Mouse (Mus musculus) megakaryocyte, adult 5-6 weeks (primary cell): Measurements from ENCODE around the gene Hao2. TPM values are rescaled to one million over a fixed set of nuclear protein-coding genes. Genes with fewer than 3 reads are reported as not detected.

Experiments
- ATAC-seq: 2 replicates; pipeline ENCODE4 v1.8.0; 2016; ENCODE audit warnings: mild to moderate bottlenecking, inconsistent platforms; ENCODE audit not compliant: poor library complexity, severe bottlenecking
- total RNA-seq, 2 experiments: library from RNA; stranded (forward) in 1 of 2; stranded (reverse) in 1 of 2; fragments of 153-499, 151-499 nt in 1 of 2; fragments of 221-1000, 200-1000 nt in 1 of 2; gene quantifications; 2 replicates each; pipeline versions ENCODE4 v1.2.3 to v1.2.4; 2015 to 2017

The Hao2 gene
- total RNA-seq, 2 experiments from 2014 or later: not detected

DNA sequence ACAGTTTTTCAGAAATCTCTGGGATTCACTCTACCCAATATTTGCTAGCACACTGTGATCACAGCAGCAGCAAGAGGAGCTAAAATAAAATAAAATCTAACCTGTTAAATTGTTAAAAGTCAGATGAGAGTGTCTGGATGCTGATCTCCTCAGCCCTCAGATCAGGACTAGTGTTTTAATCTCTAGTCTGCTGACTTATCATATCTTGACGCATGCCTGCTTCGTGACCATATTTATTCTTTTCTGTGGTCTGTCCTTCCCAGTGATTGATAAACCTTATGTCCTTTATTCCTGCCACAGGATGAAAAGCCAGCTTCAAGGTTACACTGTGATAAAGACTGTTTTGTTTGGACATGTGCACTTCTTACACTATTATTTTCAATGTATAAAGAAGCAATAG, 35.0 kb downstream of the Hao2 start:
- no peak for ATAC-seq

DNA sequence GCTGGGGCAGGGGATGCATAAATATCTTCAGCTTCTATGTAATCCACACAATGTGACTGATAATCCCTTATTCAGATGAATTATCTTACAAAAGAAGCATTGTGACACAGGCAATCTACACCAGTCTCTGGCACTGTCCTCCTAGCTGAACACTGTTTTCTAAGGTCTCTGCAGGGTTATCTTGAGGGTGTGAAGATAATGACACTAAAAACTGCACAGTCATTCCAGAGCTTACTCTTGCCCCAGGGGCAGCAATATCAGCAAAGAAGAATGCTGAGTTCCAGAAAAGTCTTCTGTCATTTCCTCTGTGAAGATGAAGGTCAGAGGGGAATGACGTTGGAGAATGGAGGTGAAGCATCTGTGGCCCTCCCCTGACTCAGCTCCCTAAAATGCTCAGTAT, 36.1 kb downstream of the Hao2 start:
- ATAC-seq: no peak

DNA sequence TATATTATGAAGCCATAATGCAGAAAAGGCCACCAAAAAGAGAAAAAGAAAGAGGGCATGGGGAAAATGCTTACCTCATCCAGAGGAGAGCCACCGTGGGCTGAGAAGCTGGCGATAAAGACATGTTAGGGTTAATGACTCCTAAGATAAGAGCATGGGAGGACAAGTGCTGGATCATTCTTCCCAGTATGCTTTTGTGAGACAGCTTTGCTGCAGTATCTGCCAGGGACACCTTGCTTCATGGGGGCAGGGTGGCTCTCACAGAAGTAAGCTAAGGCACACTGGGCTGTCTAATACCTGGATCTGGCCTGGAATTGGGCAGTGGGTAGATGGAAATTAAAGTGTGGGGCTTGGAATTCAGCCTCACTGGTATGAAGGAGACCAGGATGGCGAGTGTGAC, 37.9 kb downstream of the Hao2 start:
- no peak for ATAC-seq

- ATAC-seq: no peak
Measured at GRCm38 (mm10) chr3:98853685-98854084, 39.4 kb downstream of the Hao2 start.

- ATAC-seq: no peak
Measured at GRCm38 (mm10) chr3:98853051-98853450, 40.0 kb downstream of the Hao2 start.

DNA sequence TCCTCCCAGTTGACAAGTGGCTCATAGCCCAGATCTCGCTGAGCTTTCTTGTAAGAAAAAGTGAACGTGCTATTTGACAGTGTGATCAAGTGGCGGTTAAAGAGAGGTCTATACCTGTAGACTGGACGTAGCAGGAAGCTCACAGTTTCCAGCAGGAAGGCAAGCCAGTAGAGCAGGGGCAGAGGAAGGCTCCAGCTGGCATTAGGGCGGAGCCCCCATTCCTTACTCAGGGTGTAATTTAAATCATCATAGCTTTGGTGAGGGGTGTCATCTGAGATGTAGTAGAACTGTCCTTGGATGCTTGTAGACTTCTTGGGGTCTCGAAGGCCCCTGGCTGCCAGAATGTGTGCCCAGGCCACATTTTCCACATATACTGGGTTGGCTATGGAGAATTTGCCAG, 40.4 kb downstream of the Hao2 start:
- ATAC-seq: no peak

- no peak for ATAC-seq
Measured at GRCm38 (mm10) chr3:98851853-98852252, 41.2 kb downstream of the Hao2 start.

- ATAC-seq: no peak
Measured at GRCm38 (mm10) chr3:98850262-98850661, 42.8 kb downstream of the Hao2 start.

- no peak for ATAC-seq
Measured at GRCm38 (mm10) chr3:98848898-98849297, 44.1 kb downstream of the Hao2 start.

Other genes with a start within 250 kb of the Hao2 start
- gene Hsd3b2, start 168.7 kb downstream of the Hao2 start, total RNA-seq (2015): not detected in 2 replicates
- gene Hsd3b2, start 168.7 kb downstream of the Hao2 start, total RNA-seq (2017): not detected in 2 replicates
- not detected in 2 replicates for gene Hsd3b3, start 130.1 kb downstream of the Hao2 start, total RNA-seq (2015)
- not detected in 2 replicates for gene Hsd3b3, start 130.1 kb downstream of the Hao2 start, total RNA-seq (2017)
- gene Hsd3b6, start 78.8 kb downstream of the Hao2 start, total RNA-seq (2015): not detected in 2 replicates
- gene Hsd3b6, start 78.8 kb downstream of the Hao2 start, total RNA-seq (2017): not detected in 2 replicates
- not detected in 2 replicates for gene Hsd3b1, start 33.4 kb downstream of the Hao2 start, total RNA-seq (2015)
- gene Hsd3b1, start 33.4 kb downstream of the Hao2 start, total RNA-seq (2017): not detected in 2 replicates
- 3.2 and 3.9 TPM in 2 replicates for gene Wars2, start 247.8 kb upstream of the Hao2 start, total RNA-seq (2015)
- gene Wars2, start 247.8 kb upstream of the Hao2 start, total RNA-seq (2017): 3.5 and 4.6 TPM in 2 replicates